Mouse (Mus musculus): ENCODE measurements around the gene Csnk1e.

DNA sequence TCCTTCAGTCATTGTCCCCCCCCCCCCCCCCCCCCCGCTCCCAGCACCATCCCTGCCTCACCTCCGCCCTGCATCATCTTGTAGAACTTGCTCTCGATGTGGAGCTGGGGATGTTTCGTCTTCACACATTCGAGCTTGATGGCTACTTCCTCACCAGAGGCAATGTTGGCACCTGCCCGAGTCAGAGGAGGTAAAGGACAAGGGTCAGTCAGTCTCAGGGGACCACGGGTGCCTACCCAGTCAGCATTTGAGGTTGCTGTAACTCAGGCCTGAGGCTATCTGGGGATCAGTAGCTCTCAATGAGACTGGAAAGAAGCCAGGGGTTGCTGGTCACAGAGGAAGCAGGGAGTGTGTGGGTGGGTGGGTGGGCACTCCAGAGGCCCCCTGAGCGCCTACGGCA lies 25.4 kb downstream of the Csnk1e start:
- TF ChIP-seq CTCF (conservative IDR thresholded peaks at IDR 0.05; ENCODE audit: insufficient read depth, insufficient read length, low read depth, low read length): no peak
- no peak for TF ChIP-seq POLR2A (IDR thresholded peaks at IDR 0.05; ENCODE audit: low read depth, low read length)
